Mouse (Mus musculus): ENCODE results near the gene Npsr1. TPM values are rescaled to one million over a fixed set of nuclear protein-coding genes. Genes with fewer than 3 reads are reported as not detected.

Npsr1 gene
- polyA plus RNA-seq, 1 experiment, result 0.05 TPM

DNA sequence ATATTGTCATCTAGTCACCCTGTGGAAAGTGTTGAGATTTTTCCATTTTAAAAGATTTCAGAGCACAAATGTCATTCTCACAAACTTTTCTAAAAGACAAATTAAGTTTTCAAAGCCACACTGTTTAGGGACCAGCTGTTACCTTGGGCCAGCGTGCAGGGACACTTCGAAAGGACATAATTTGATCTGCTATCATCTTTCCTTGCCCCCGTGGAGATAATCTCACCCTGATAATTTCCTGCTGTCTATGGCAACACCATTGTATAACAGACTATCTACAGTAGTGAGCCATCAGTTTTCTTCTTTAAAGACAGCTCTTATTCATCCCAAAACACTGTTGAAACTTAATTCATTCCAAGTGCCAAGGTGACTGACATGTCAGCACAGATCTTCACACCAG lies 209.6 kb downstream of the Npsr1 start:
- no peak for TF ChIP-seq POLR2A (IDR thresholded peaks at IDR 0.05; ENCODE audit: low read depth, low read length)
- no peak for TF ChIP-seq CTCF (conservative IDR thresholded peaks at IDR 0.05; ENCODE audit: insufficient read depth, insufficient read length, low read depth, low read length)
- Histone ChIP-seq H3K36me3 (ENCODE audit: control insufficient read depth, insufficient read depth, low read length) (no peaks in the 10 kb centered on the region), H3K27ac (ENCODE audit: insufficient read depth, low read depth, low read length) (no peak overlapping the region), H3K4me3 (ENCODE audit: insufficient read depth, low read depth, low read length) (no peak overlapping the region), H3K4me1 (ENCODE audit: control insufficient read depth, insufficient read depth, low read length) (no peaks in the 10 kb centered on the region), H3K27me3 (replicated peaks; ENCODE audit: control insufficient read depth, insufficient read depth, low read length) (no peaks in the 10 kb centered on the region)
- WGBS, result 58% methylated on average over 3 of the region's 3 CpGs
- DNase-seq, result no peak

DNA sequence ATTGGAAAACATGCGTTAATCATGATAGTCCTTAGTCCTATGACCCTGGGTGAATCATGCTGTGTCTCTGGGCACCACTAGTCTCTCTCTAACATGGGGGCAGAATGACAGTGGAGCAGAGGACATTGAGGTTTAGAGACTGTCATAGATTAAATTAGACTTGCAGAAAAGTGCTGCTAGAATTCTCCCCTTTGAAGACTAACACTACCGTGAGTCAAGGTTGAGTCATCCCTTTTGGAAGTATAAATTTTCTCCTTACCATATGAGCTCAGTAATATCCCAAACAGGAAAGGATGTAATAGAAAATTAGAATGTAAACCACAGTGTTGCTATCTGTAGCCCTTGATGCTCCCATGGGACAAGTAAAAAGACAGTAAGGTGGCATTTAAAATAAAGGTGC lies 218.0 kb downstream of the Npsr1 start:
- H3K4me1 ChIP-seq (ENCODE audit: control insufficient read depth, insufficient read depth, low read length), result no peaks in the 10 kb centered on the region
- no peak for DNase-seq
- no peaks in the 10 kb centered on the region for H3K27me3 ChIP-seq (replicated peaks; ENCODE audit: control insufficient read depth, insufficient read depth, low read length)
- no peaks in the 10 kb centered on the region for H3K36me3 ChIP-seq (ENCODE audit: control insufficient read depth, insufficient read depth, low read length)
- TF ChIP-seq CTCF (conservative IDR thresholded peaks at IDR 0.05; ENCODE audit: insufficient read depth, insufficient read length, low read depth, low read length) (no peak), POLR2A (IDR thresholded peaks at IDR 0.05; ENCODE audit: low read depth, low read length) (no peak)
- 90% methylated on average over 2 of the region's 2 CpGs for WGBS
- no peak overlapping the region for H3K27ac ChIP-seq (ENCODE audit: insufficient read depth, low read depth, low read length)
- H3K4me3 ChIP-seq (ENCODE audit: insufficient read depth, low read depth, low read length), result no peak overlapping the region

DNA sequence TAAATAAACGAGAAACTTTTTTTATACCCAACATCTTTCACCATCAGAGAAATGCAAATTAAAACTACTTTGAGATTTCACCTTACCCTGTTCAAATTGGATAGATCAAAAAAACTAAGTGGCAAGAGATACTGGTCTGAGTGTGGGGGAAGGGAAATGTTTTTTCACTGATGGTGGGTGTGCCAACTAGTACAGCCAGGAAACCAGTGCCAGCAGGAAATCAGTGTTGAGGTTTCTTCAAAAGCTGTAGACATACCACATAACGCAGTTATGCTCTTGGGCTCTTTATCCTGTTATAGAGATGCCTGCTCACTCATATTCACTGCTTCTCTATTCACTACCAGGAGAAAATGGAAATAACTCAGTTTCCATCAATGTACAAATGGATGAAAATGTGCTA lies 233.9 kb downstream of the Npsr1 start:
- no peaks in the 10 kb centered on the region for H3K36me3 ChIP-seq (ENCODE audit: control insufficient read depth, insufficient read depth, low read length)
- no peak for DNase-seq
- no peak overlapping the region for H3K27ac ChIP-seq (ENCODE audit: insufficient read depth, low read depth, low read length)
- H3K4me1 ChIP-seq (ENCODE audit: control insufficient read depth, insufficient read depth, low read length), result no peaks in the 10 kb centered on the region
- no peak for TF ChIP-seq POLR2A (IDR thresholded peaks at IDR 0.05; ENCODE audit: low read depth, low read length)
- no peak for TF ChIP-seq CTCF (conservative IDR thresholded peaks at IDR 0.05; ENCODE audit: insufficient read depth, insufficient read length, low read depth, low read length)
- H3K27me3 ChIP-seq (replicated peaks; ENCODE audit: control insufficient read depth, insufficient read depth, low read length), result no peaks in the 10 kb centered on the region
- H3K4me3 ChIP-seq (ENCODE audit: insufficient read depth, low read depth, low read length), result no peak overlapping the region
- 67% methylated on average over 2 of the region's 2 CpGs for whole genome bisulfite sequencing

DNA sequence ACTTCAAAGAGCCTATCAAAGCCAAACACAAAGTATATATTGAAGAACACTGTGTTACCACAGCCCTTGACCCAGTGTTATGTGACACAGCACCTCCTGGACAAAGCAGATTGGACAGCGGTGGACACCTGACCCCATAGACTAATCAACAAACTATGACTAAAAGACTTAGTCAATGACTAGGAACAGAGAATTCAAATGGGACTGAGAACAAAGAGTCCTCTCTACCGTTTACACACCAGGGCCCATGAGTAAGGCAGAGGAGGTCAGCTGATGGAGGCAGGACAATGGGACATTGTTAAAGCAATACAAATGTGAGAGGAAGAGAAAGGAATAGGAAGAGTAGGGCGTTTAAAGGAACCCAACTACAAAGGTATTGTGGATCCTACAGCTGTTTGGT lies 243.5 kb downstream of the Npsr1 start:
- TF ChIP-seq CTCF (conservative IDR thresholded peaks at IDR 0.05; ENCODE audit: insufficient read depth, insufficient read length, low read depth, low read length), result no peak
- Histone ChIP-seq H3K27ac (ENCODE audit: insufficient read depth, low read depth, low read length) (no peak overlapping the region), H3K4me3 (ENCODE audit: insufficient read depth, low read depth, low read length) (no peak overlapping the region), H3K36me3 (ENCODE audit: control insufficient read depth, insufficient read depth, low read length) (no peaks in the 10 kb centered on the region), H3K27me3 (replicated peaks; ENCODE audit: control insufficient read depth, insufficient read depth, low read length) (no peaks in the 10 kb centered on the region), H3K4me1 (ENCODE audit: control insufficient read depth, insufficient read depth, low read length) (no peaks in the 10 kb centered on the region)
- no peak for DNase-seq
- 62% methylated on average over 3 of the region's 3 CpGs for WGBS

DNA sequence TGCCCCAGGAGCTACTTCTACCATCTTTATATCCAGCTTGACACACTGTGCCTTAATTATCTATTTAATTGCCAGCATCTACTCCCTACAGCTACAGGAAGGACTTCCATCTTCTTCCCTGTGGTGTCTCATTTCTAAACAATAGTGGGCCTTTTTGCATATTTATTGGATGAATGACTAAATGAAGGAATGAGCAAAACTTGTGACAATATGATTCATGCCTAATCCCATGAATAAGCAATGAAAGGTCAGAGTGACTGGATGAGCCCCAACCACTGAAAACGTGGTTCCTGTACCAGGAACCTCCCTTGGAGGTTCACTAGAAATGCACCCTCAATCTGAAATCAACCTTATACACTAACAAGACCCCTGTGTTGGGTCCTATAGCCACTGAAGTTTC lies 249.2 kb downstream of the Npsr1 start:
- 41% methylated on average over 1 of the region's 1 CpGs for WGBS
- Histone ChIP-seq H3K27me3 (replicated peaks; ENCODE audit: control insufficient read depth, insufficient read depth, low read length) (no peaks in the 10 kb centered on the region), H3K4me3 (ENCODE audit: insufficient read depth, low read depth, low read length) (no peak overlapping the region), H3K27ac (ENCODE audit: insufficient read depth, low read depth, low read length) (no peak overlapping the region), H3K36me3 (ENCODE audit: control insufficient read depth, insufficient read depth, low read length) (no peaks in the 10 kb centered on the region), H3K4me1 (ENCODE audit: control insufficient read depth, insufficient read depth, low read length) (no peaks in the 10 kb centered on the region)
- TF ChIP-seq CTCF (conservative IDR thresholded peaks at IDR 0.05; ENCODE audit: insufficient read depth, insufficient read length, low read depth, low read length) (no peak), POLR2A (IDR thresholded peaks at IDR 0.05; ENCODE audit: low read depth, low read length) (no peak)
- DNase-seq, result no peak

DNA sequence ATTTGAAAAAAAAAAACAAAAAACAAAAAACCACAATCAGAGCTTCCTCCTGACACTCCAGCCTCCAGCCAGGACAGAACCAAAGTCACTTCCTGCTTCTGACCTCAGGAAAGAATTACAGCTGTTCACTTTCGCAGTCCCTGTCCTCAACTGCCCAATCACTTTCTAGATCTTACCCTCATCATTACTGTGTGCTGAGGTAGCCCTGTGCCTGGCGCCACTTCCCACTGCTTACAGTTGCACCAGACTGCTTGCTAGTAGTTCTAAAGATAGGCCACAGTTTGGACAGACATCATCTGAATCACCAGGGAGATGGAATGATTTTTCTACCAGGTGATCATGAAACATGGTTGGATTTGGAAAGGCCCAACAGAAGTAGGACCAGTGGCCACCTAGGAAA lies 251.7 kb downstream of the Npsr1 start:
- TF ChIP-seq POLR2A (IDR thresholded peaks at IDR 0.05; ENCODE audit: low read depth, low read length), result no peak
- no peak for TF ChIP-seq CTCF (conservative IDR thresholded peaks at IDR 0.05; ENCODE audit: insufficient read depth, insufficient read length, low read depth, low read length)
- Histone ChIP-seq H3K4me1 (ENCODE audit: control insufficient read depth, insufficient read depth, low read length) (no peaks in the 10 kb centered on the region), H3K4me3 (ENCODE audit: insufficient read depth, low read depth, low read length) (no peak overlapping the region), H3K36me3 (ENCODE audit: control insufficient read depth, insufficient read depth, low read length) (no peaks in the 10 kb centered on the region), H3K27me3 (replicated peaks; ENCODE audit: control insufficient read depth, insufficient read depth, low read length) (no peaks in the 10 kb centered on the region), H3K27ac (ENCODE audit: insufficient read depth, low read depth, low read length) (no peak overlapping the region)
- no peak for DNase-seq
- WGBS, result 75% methylated on average over 2 of the region's 2 CpGs

DNA sequence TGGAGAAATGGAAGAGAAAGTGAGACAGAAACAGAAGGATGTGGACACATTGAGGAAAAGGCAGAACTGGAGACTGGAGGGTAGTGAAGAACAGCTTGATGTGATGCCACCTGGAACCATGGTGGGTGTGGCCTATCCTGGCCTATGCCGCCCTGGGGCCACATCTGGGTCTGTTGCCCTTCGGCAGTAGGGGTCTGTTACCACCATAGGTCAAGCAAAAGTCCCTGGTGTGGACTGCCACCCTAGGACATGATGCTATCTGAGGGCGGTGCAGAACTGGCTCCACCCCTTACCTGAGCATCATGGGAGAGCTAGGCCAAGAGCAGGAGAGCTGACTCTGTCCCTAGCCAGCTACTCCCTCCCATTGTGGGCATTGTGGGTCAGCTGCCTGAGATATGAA lies 253.6 kb downstream of the Npsr1 start:
- Histone ChIP-seq H3K4me1 (ENCODE audit: control insufficient read depth, insufficient read depth, low read length) (no peaks in the 10 kb centered on the region), H3K4me3 (ENCODE audit: insufficient read depth, low read depth, low read length) (no peak overlapping the region), H3K36me3 (ENCODE audit: control insufficient read depth, insufficient read depth, low read length) (no peaks in the 10 kb centered on the region), H3K27ac (ENCODE audit: insufficient read depth, low read depth, low read length) (no peak overlapping the region), H3K27me3 (replicated peaks; ENCODE audit: control insufficient read depth, insufficient read depth, low read length) (no peaks in the 10 kb centered on the region)
- DNase-seq, result no peak
- WGBS, result 90% methylated on average over 3 of the region's 3 CpGs
- TF ChIP-seq CTCF (conservative IDR thresholded peaks at IDR 0.05; ENCODE audit: insufficient read depth, insufficient read length, low read depth, low read length), result no peak
- no peak for TF ChIP-seq POLR2A (IDR thresholded peaks at IDR 0.05; ENCODE audit: low read depth, low read length)

All from kidney, adult 2 months (tissue).